Mouse (Mus musculus): ENCODE results near the gene Fmnl3.

- TF ChIP-seq GATA1 (IDR thresholded peaks at IDR 0.05; ENCODE audit: borderline replicate concordance, low read length) (no peak), TAL1 (conservative IDR thresholded peaks at IDR 0.05; ENCODE audit: low read depth, low read length) (no peak), CTCF (IDR thresholded peaks at IDR 0.05; ENCODE audit: low read depth, low read length) (no peak), POLR2AphosphoS5 (IDR thresholded peaks at IDR 0.05; ENCODE audit: insufficient replicate concordance, low read depth, low read length) (no peak), GATA2 (IDR thresholded peaks at IDR 0.05; ENCODE audit: borderline replicate concordance, low read depth, low read length) (no peak)
Measured at GRCm38 (mm10) chr15:99318861-99319410, 51.3 kb downstream of the Fmnl3 start.
